Mouse (Mus musculus) layer of hippocampus, postnatal 25 days (tissue): ENCODE measurements around the gene Fam19a5. TPM values are rescaled to one million over a fixed set of nuclear protein-coding genes. Genes with fewer than 3 reads are reported as not detected.

Experiments
- DNase-seq, 2 experiments: peaks; one replicate each; pipeline ENCODE4 v3.0.0; 2022; ENCODE audit warnings: mixed read lengths in 2 of 2, low spot score in 1 of 2; ENCODE audit errors: extremely low spot score in 1 of 2
- total RNA-seq, 2 experiments: library from RNA; stranded (reverse); gene quantifications; 2 replicates each; pipeline ENCODE4 v1.2.3; 2021

The Fam19a5 gene
- total RNA-seq, 2 experiments from 2014 or later: 130 to 140 TPM

DNA sequence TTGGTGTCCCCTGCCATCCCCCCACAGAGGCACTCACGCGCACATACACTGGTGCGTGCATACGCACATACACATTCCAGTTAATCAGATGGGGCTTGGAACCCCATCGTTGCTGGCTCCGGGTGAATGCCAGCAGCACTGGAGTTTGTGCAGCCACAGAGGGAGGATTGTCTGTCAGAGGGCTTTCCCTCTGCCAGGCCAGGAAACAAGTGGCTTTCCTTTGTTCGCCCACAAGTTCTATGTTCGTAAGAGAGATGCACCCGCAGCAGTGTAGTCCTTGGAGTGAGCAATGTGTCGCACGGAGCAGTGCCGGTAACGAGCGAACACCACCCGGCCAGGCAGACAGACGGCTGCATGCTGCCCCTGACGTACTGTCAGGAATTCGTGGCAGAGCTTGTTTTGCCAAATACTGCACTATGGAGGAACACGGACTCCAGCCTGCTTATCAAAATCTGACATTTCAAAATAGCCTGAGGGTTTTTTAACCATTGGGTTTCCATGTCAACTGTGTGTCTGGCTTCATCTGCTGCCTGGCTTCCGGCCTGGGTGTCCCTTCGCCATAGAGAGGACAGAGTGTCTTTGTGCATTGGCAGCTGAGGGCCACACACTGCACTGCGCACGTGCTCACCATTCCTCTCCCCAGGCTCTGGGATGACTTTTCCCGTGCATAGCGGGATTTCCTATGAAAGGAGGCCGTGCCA lies 40.0 kb downstream of the Fam19a5 start:
- peak in 1 of 2 experiments; percentile 35 for DNase-seq

GRCm38 (mm10) chr15:87590975-87591374 lies 46.9 kb downstream of the Fam19a5 start:
- no peak for DNase-seq

- DNase-seq: no peak
Measured at GRCm38 (mm10) chr15:87596731-87597130, 52.6 kb downstream of the Fam19a5 start.

GRCm38 (mm10) chr15:87597149-87597548 lies 53.0 kb downstream of the Fam19a5 start:
- peak in 1 of 2 experiments; percentile 52 for DNase-seq

GRCm38 (mm10) chr15:87597766-87598165 lies 53.7 kb downstream of the Fam19a5 start:
- no peak for DNase-seq

DNA sequence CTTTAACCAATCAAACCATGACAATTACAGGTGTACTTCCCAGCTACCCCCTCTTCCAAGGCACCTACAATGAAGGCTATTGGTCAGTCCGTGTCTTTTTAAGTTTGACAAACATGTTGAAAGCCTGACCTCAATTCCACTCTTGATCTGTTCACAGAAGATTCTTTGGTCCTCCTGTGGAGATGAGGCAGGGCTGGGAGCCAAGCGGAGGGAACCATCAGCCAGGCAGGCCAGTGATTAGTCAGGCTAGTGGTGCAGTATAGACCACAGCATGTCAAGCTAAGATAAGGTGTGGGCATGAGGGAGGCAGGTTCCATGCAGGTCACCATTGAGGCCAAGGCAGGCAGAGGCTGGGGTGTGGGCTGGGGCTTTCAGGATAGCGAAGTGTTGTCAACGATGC lies 54.5 kb downstream of the Fam19a5 start:
- DNase-seq: no peak

DNA sequence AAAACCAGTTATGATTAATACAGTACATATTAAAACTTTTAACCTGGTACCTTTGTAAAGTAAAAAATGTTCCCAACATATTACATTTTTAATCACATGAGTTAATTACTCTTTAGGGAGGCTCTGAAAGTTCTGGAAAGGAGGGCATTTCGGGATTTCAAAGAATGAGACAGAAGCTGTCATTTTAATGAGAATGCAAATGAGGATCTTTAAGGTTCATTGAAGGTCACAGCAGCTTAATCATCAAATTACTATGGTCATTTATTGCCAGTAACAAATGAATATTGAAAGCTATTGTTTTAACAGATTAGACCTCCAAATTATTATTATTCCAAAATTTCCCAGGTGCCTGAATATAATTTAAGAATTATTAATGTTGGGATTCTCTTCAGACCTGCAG lies 59.2 kb downstream of the Fam19a5 start:
- DNase-seq: no peak

DNA sequence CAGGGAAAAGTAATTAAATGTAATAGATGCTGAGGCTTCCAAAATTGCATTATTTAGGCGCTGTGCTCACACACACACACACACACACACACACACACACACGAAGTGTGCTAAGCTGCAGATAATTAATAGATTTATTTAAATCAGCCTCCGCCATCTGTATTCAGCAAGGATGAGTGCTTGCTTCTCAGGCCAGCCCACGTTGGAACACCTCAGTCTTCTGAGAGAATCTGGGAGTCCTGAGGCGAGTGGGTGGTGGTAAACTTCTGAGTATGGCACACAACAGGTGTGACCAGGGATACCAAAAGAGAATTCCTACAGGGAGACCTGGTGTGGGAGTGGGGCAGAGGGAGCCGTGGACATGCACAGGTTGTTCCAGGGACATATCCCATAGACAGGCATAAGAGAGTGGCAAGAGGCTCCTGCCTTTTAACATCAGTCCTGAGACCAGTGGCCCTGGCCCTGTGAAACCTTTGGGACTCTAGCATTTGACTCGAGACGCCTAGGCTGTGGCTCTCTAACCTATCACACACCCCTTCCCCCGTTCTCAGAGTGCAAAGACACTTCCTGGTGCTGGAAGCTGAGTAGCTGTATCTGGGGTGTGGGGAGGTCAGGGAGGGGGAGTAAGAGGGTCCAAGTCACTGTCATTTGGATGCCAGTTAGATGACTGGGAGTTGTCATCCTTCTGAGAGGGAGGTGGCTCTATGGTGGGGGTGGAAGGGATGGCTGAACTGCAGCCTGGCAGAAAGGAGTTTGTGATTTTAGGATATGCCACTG lies 61.6 kb downstream of the Fam19a5 start:
- DNase-seq: no peak

GRCm38 (mm10) chr15:87606702-87607101 lies 62.6 kb downstream of the Fam19a5 start:
- DNase-seq: no peak

- DNase-seq: no peak
Measured at GRCm38 (mm10) chr15:87609236-87609635, 65.1 kb downstream of the Fam19a5 start.

DNA sequence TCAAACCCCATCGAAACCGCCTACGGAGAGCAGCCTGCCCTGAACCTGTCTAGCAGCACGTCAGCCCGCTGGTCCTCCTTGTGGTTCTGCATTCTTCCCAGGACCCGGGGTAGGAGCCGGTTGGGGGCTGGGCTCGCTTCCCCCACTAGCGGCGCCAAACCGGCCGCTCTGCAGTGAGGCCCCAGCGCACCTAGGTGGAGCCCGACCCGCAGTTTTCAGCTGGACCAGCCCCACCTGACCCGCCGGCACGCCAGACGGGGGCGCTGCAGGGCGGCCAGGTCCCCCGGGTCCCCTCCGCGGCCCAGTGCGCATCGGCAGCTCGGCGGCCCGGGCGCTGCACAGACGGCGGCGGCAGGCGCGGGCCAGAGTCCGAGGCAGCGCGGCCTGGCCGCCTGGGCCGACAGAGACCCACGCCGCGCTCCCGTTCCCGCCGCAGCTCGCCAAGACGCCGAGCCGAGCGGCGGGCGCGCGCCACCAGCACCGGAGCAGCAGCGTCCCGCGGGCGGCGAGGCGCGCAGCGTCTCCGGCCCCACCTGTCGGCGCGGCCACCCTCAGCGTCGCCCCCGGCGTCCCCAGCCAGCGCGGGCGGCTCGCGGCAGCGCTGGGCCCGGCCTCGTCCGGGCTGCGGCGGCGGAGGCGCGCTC lies 80.0 kb downstream of the Fam19a5 start:
- peak; percentile 85 to 88 for DNase-seq

- DNase-seq: no peak
Measured at GRCm38 (mm10) chr15:87624610-87625091, 80.6 kb downstream of the Fam19a5 start.

- peak; percentile 88 to 97 for DNase-seq
Measured at GRCm38 (mm10) chr15:87625236-87626023, 81.3 kb downstream of the Fam19a5 start.

DNA sequence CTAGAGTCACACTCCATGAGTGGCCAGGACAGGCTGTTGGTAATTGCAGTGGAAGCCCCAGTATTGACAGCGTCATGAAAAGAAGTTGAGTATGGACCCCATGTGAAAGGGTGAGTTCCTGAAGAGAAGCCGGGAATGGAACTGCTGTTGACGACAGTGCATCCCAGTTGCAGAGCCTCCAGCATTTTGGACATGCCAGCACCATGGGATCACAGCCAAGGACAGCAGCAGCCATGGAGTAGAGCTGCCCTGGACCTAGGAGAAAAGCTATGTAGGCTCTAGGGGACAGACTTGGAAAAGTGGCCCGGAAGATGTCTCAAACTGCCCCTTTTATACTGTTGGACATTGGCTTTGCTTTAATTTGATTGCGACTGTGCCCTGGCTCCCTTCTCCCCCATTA lies 91.2 kb downstream of the Fam19a5 start:
- no peak for DNase-seq

GRCm38 (mm10) chr15:87636407-87636806 lies 92.3 kb downstream of the Fam19a5 start:
- no peak for DNase-seq

DNA sequence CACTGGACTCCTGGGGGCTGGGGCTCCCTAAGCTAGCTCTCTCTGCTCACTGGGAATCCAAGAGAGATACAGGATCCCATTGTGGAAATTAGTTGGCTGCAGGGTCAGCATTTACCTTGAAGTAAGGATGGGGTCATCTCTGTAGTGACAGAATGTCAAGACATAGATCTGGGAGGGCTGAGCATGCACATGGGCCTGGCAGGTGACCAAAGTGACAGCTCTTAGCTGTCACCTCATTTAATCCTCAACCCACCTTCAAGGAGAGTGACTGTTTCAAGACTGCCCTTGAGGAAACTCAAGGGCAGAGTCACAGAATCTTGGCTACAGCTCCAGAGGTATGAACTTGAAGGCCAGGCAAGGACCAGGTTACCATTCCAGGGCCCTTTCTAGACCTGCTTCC lies 93.1 kb downstream of the Fam19a5 start:
- DNase-seq: no peak

GRCm38 (mm10) chr15:87638270-87638669 lies 94.2 kb downstream of the Fam19a5 start:
- DNase-seq: no peak

- DNase-seq: no peak
Measured at GRCm38 (mm10) chr15:87646313-87647061, 102.4 kb downstream of the Fam19a5 start.

- no peak for DNase-seq
Measured at GRCm38 (mm10) chr15:87649651-87650050, 105.6 kb downstream of the Fam19a5 start.

DNA sequence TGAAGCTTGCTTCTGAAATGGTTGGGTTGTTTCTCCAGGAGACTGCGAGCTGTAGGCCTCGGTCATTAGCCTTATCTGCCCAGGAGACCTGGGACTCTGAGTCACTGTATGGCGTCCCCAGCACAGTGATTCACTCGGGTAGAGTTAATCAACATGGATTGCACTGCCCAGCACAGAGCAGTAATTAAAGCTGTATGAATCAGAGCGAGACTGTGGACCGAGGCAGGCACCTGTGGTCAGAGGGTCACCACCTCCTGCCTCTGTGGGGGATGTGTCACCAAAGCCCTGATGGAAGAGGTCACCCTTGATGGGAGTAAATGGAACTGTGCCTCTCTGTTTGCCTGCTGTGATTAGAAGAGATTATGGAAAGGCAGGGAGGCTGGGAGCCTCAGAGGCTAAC lies 110.5 kb downstream of the Fam19a5 start:
- DNase-seq: no peak
